In genomic region chr1:66992764-66993163, GRCm38 (mm10) we compare ENCODE assay signal across 9 mouse cellular contexts. TPM values are rescaled to one million over a fixed set of nuclear protein-coding genes. Genes with fewer than 3 reads are reported as not detected.
DNase-seq lines count a peak whose midpoint lies in the region; ATAC-seq lines count a peak whose summit lies in the region.
"Had no signal": no experiment of that assay in that cellular context is flagged by ENCODE, and none has a peak within 500 bp of the region (broad histone marks: within the 10 kb centered on the region; RNA-seq: fewer than 3 reads in every experiment).

No protein-coding gene starts in this region.

- no peaks in the 10 kb centered on the region for H3K27me3 ChIP-seq in heart, embryonic 10.5 days (ENCODE audit: insufficient read depth, poor library complexity, severe bottlenecking)
- H3K27me3 ChIP-seq in heart, embryonic 15.5 days = no peaks in the 10 kb centered on the region

- DNase-seq in heart, adult 9 months (ENCODE audit: low spot score in 2 of 2) = peak; percentile 16 to 56
- no peak for DNase-seq in heart, embryonic 10.5 days (ENCODE audit: low spot score)
- peak; percentile 25 for DNase-seq in right cerebral cortex, adult 18-20 months
- no peak for DNase-seq in right cerebral cortex, postnatal 10 days (ENCODE audit: low spot score in 2 of 2)
- DNase-seq in retina, embryonic 14.5 days (ENCODE audit: low spot score) = peak; percentile 65
- DNase-seq in gastrocnemius, postnatal 4 days (ENCODE audit: low spot score in 2 of 2) = no peak
- no peak for DNase-seq in cerebellum, postnatal 36 days

- H3K9ac ChIP-seq in heart, embryonic 15.5 days = no peak overlapping the region; the same call in 1 of the 2 replicates

- H3K9me3 ChIP-seq in heart, embryonic 10.5 days = no peaks in the 10 kb centered on the region
- H3K9me3 ChIP-seq in heart, embryonic 15.5 days (replicated peaks) = no peaks in the 10 kb centered on the region

- H3K27ac ChIP-seq in heart, embryonic 10.5 days = no peak overlapping the region
- H3K27ac ChIP-seq in heart, embryonic 15.5 days = 0 out of 2 replicates have a peak overlapping the region, but pooled peaks have one; percentile 19

- H3K4me3 ChIP-seq in heart, embryonic 10.5 days = no peak overlapping the region
- no peak overlapping the region for H3K4me3 ChIP-seq in heart, embryonic 15.5 days

- no peak for ATAC-seq in heart, embryonic 15.5 days (replicated peaks; ENCODE audit: insufficient number of reproducible peaks, insufficient read depth, low FRiP score, low read depth)

- H3K4me1 ChIP-seq in heart, embryonic 10.5 days = peaks cover 6% of the 10 kb centered on the region
- H3K4me1 ChIP-seq in heart, embryonic 15.5 days (replicated peaks) = peaks cover 6% of the 10 kb centered on the region

- no peaks in the 10 kb centered on the region for H3K36me3 ChIP-seq in heart, embryonic 10.5 days
- H3K36me3 ChIP-seq in heart, embryonic 15.5 days = no peaks in the 10 kb centered on the region

- no peak overlapping the region for H3K4me2 ChIP-seq in heart, embryonic 15.5 days

RNA-seq across cellular contexts. Expression of gene Lancl1, which starts 45.9 kb away (rescaled TPM):
- 59.0 and 59.1 TPM in 2 replicates for polyA plus RNA-seq in heart, embryonic 10.5 days (2016; fragmentation: Nextera tagmentation; extraction: Ambion mirVana)
- 60.1 and 73.2 TPM in 2 replicates for polyA plus RNA-seq in heart, embryonic 15.5 days (2015; fragmentation: Nextera tagmentation; extraction: Ambion mirVana)
- 10 to 100 TPM; 38.3 to 39.5 TPM for total RNA-seq in gastrocnemius, postnatal 4 days (2021)

RNA-seq across cellular contexts. Expression of gene Myl1, which starts 47.6 kb away (rescaled TPM):
- polyA plus RNA-seq in heart, embryonic 10.5 days (2016; fragmentation: Nextera tagmentation; extraction: Ambion mirVana) = 636 and 812 TPM in 2 replicates
- polyA plus RNA-seq in heart, embryonic 15.5 days (2015; fragmentation: Nextera tagmentation; extraction: Ambion mirVana) = 390 and 404 TPM in 2 replicates
- total RNA-seq in gastrocnemius, postnatal 4 days (2021) = over 10,000 TPM; 17,678 to 18,583 TPM
- polyA plus RNA-seq: spleen, adult 2 months had no signal

Comparison
In these comparisons a context has a peak if more than half of its experiments do, and no peak if none do; other contexts are left out.
1. DNase-seq: peak in heart, adult 9 months (2 of 2), right cerebral cortex, adult 18-20 months (single experiment) and retina, embryonic 14.5 days (single experiment); none in heart, embryonic 10.5 days (single experiment), right cerebral cortex, postnatal 10 days (0 of 2), gastrocnemius, postnatal 4 days (0 of 2) and cerebellum, postnatal 36 days (0 of 2).